9 mouse cellular contexts compared by ENCODE assay signal in the genomic region with DNA sequence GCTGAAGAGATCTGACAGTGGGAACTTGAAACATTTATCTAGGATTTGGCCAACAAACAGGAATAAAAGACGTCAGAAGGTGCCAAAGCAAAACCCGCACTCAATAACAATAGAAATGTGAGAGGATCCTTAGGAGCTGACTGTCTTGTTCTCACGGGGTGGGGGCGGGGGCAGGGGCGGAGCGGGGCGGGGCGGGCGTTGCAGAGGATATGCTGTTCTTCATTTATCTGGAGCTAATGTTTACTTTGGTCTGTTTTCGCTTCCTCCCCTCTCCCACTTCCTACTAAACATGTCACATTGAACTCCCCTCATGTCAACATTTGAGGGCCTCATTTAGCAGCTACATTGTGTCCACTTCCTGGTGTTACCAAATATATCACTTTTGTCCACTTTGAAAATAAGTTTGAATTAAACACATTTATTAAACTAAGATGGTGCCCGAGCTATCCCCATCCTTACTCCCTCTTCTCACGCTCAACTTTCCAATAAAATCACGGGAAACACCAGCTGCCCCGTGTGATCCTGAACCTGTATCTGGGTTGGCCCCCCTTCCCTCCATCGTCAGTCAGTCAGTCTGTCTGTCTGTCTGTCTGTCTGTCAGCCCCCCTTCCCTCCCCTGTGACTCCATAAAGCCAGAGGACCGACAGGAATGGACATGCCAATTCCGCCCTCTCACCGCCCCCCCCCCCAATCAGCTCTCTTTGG. TPM values are rescaled to one million over a fixed set of nuclear protein-coding genes. Genes with fewer than 3 reads are reported as not detected.
A peak's percentile ranks its signal among the peaks of the same experiment; 100 is the strongest.
DNase-seq lines count a peak whose midpoint lies in the region; ATAC-seq and TF ChIP-seq lines count a peak whose summit lies in the region.
"Had no signal": no experiment of that assay in that cellular context is flagged by ENCODE, and none has a peak within 500 bp of the region (broad histone marks: within the 10 kb centered on the region; RNA-seq: fewer than 3 reads in every experiment).

No protein-coding gene starts in this region.

- H3K4me2 ChIP-seq in kidney, postnatal 0 days (ENCODE audit: low read length) = peak overlapping the region; percentile 41

- no peak for ATAC-seq in erythroblast, adult 5-6 weeks (replicated peaks; ENCODE audit: low FRiP score, poor library complexity, severe bottlenecking)
- peak; percentile 87 for ATAC-seq in granulocyte monocyte progenitor cell, adult 5-6 weeks (replicated peaks; ENCODE audit: poor library complexity, severe bottlenecking)
- peak; percentile 81 for ATAC-seq in kidney, postnatal 0 days (replicated peaks; ENCODE audit: low FRiP score, low read depth)
- peak; percentile 68 for ATAC-seq in megakaryocyte, adult 5-6 weeks (ENCODE audit: poor library complexity, severe bottlenecking)

- no peaks in the 10 kb centered on the region for H3K9me3 ChIP-seq in erythroblast, embryonic 14.5 days (ENCODE audit: control insufficient read depth, low read length)
- H3K9me3 ChIP-seq in kidney, postnatal 0 days (replicated peaks; ENCODE audit: low read length) = no peaks in the 10 kb centered on the region

- H3K27me3 ChIP-seq in erythroblast, embryonic 14.5 days (ENCODE audit: control insufficient read depth) = no peaks in the 10 kb centered on the region
- H3K27me3 ChIP-seq in kidney, postnatal 0 days (ENCODE audit: insufficient read depth, low read length) = no peaks in the 10 kb centered on the region

- no peaks in the 10 kb centered on the region for H3K36me3 ChIP-seq in erythroblast, embryonic 14.5 days (ENCODE audit: control insufficient read depth)
- no peaks in the 10 kb centered on the region for H3K36me3 ChIP-seq in kidney, postnatal 0 days (ENCODE audit: insufficient read depth, low read length)

- 13% methylated on average over 18 of the region's 18 CpGs for WGBS in kidney, postnatal 0 days

- peaks cover 6% of the 10 kb centered on the region for H3K4me1 ChIP-seq in erythroblast, embryonic 14.5 days (ENCODE audit: control insufficient read depth)
- H3K4me1 ChIP-seq in kidney, postnatal 0 days (replicated peaks; ENCODE audit: insufficient read depth, low read length) = 0 out of 2 replicates have a peak, but pooled peaks cover 3% of the 10 kb centered on the region

- no peak for TF ChIP-seq CTCF in kidney, postnatal 0 days (IDR thresholded peaks at IDR 0.05; ENCODE audit: low read depth)

- H3K27ac ChIP-seq in kidney, postnatal 0 days = peak overlapping the region; percentile 73

- H3K4me3 ChIP-seq in erythroblast, embryonic 14.5 days (replicated peaks) = peak overlapping the region; percentile 8
- no peak overlapping the region for H3K4me3 ChIP-seq in kidney, postnatal 0 days (replicated peaks; ENCODE audit: low read depth, low read length)

- H3K9ac ChIP-seq in kidney, postnatal 0 days (ENCODE audit: low read depth, low read length) = no peak overlapping the region

- DNase-seq in kidney, postnatal 0 days (ENCODE audit: low spot score) = peak; percentile 94
- DNase-seq in cerebellum, adult 9-11 months = no peak
- no peak for DNase-seq in cerebellum, adult 11 months
- no peak for DNase-seq in adrenal gland, postnatal 25 days
- DNase-seq: gastrocnemius, postnatal 25 days had no signal

RNA-seq across cellular contexts. Expression of a gene that starts 47.9 kb away (rescaled TPM):
- not detected in 2 replicates for polyA plus RNA-seq in erythroblast, embryonic 14.5 days (2012)
- not detected in 2 replicates for total RNA-seq in erythroblast, adult 5-6 weeks (2015; ENCODE audit: low replicate concordance)
- total RNA-seq in erythroblast, adult 5-6 weeks (2017; ENCODE audit: low replicate concordance) = not detected in 2 replicates
- not detected in 2 replicates for total RNA-seq in granulocyte monocyte progenitor cell, adult 5-6 weeks (2014; fragmentation: Nextera tagmentation)
- total RNA-seq in granulocyte monocyte progenitor cell, adult 5-6 weeks (2017) = 0.22 TPM in 1 of 2 replicates, not detected in the other
- 27.8 and 31.6 TPM in 2 replicates for polyA plus RNA-seq in kidney, postnatal 0 days (2015; fragmentation: Nextera tagmentation; extraction: Ambion mirVana)
- total RNA-seq in megakaryocyte, adult 5-6 weeks (2015) = not detected in 2 replicates
- not detected in 2 replicates for total RNA-seq in megakaryocyte, adult 5-6 weeks (2017)
- total RNA-seq in adrenal gland, postnatal 25 days (2021) = 1.8 and 2.6 TPM in 2 replicates
